Mouse (Mus musculus) small intestine, adult 2 months (tissue): ENCODE data around the gene Ch25h.

ENCODE experiments used
- CTCF ChIP-seq: fragments of 200-500 bp; IDR thresholded peaks from 2 replicates; pipeline ENCODE4 v1.5.1; 2012; ENCODE audit warnings: low read depth, mild to moderate bottlenecking, control low read depth, inconsistent platforms, low read length, moderate library complexity, mixed read lengths; ENCODE audit not compliant: insufficient replicate concordance, insufficient read length; ENCODE audit errors: extremely low read depth
- POLR2A ChIP-seq: fragments of 200-500 bp; IDR thresholded peaks from 2 replicates; pipeline ENCODE4 v1.6.1; 2012; ENCODE audit warnings: low read depth, mild to moderate bottlenecking, control low read depth, inconsistent platforms, low read length, moderate library complexity

GRCm38 (mm10) chr19:34441979-34442378 is 33.0 kb downstream of the Ch25h start:
- TF ChIP-seq CTCF, result no peak
- TF ChIP-seq POLR2A, result no peak
